Mouse (Mus musculus) intestine, postnatal 0 days (tissue): Measurements from ENCODE around the gene Srl. TPM values are rescaled to one million over a fixed set of nuclear protein-coding genes. Genes with fewer than 3 reads are reported as not detected.
"Not testable (repeated sequence)": the region's sequence is repeated elsewhere in the genome, so short reads cannot be mapped to it uniquely, and the experiment has no call there.

Experiments used
- ATAC-seq: fragments of 200-750 bp; cut with Nextera tagmentation; 2 replicates; pipeline ENCODE4 v1.8.0; 2017; ENCODE audit warnings: mild to moderate bottlenecking, moderate TSS enrichment, moderate library complexity
- H3K27ac ChIP-seq: fragments of 300-500 bp; sonication (generic); 2 replicates; pipeline ENCODE4 v1.5.1; 2014; ENCODE audit warnings: mild to moderate bottlenecking, low read depth, low read length, moderate library complexity
- H3K27me3 ChIP-seq: fragments of 300-500 bp; sonication (generic); replicated peaks from 2 replicates; pipeline ENCODE4 v1.6.1; 2014; ENCODE audit warnings: low read length, mixed read lengths; ENCODE audit not compliant: control insufficient read depth, insufficient read depth
- H3K36me3 ChIP-seq: fragments of 300-500 bp; sonication (generic); 2 replicates; pipeline ENCODE4 v1.6.1; 2014; ENCODE audit warnings: mild to moderate bottlenecking, moderate library complexity; ENCODE audit not compliant: control insufficient read depth, insufficient read depth
- H3K4me1 ChIP-seq: fragments of 300-500 bp; sonication (generic); replicated peaks from 2 replicates; pipeline ENCODE4 v1.6.1; 2014; ENCODE audit warnings: antibody characterized with exemption, low read length, mixed read lengths; ENCODE audit not compliant: control insufficient read depth, insufficient read depth
- H3K4me2 ChIP-seq: fragments of 300-500 bp; sonication (generic); replicated peaks from 2 replicates; pipeline ENCODE4 v1.6.1; 2014; ENCODE audit warnings: low read depth, mild to moderate bottlenecking, moderate library complexity
- H3K4me3 ChIP-seq: fragments of 300-500 bp; sonication (generic); 2 replicates; pipeline ENCODE4 v1.5.1; 2014; ENCODE audit warnings: low read depth, low read length
- H3K9ac ChIP-seq: fragments of 300-500 bp; sonication (generic); 2 replicates; pipeline ENCODE4 v1.6.1; 2014; ENCODE audit warnings: mild to moderate bottlenecking, low read depth, low read length
- H3K9me3 ChIP-seq: fragments of 300-500 bp; sonication (generic); 2 replicates; pipeline ENCODE4 v1.6.1; 2016; ENCODE audit warnings: mixed run types; ENCODE audit not compliant: control insufficient read depth
- CTCF ChIP-seq: sonication (generic); IDR thresholded peaks from 2 replicates; pipeline ENCODE4 v1.5.1; 2016; ENCODE audit warnings: low read depth, mild to moderate bottlenecking, control low read depth, antibody characterized with exemption, moderate library complexity
- WGBS: fragments of 180-500 bp; shearing (Covaris S2); extraction: QIAGEN DNeasy Blood & Tissue Kit; methylation state at CpG from one replicate; pipeline ENCODE4 v1.1.7; 2014; 5-methylcytosine and 5-hydroxymethylcytosine counted together
- polyA plus RNA-seq: library from polyadenylated mRNA; unstranded; fragments of >200 nt; fragmentation: Nextera tagmentation; extraction: Ambion mirVana; gene quantifications from 2 replicates; pipeline ENCODE4 v1.2.1, GENCODE M21; 2015

Srl gene
- polyA plus RNA-seq, 1 experiment from 2014 or later: 2.2 TPM

GRCm38 (mm10) chr16:4492777-4493563 is 48.6 kb downstream of the Srl start:
- no peak overlapping the region for H3K27ac ChIP-seq
- no peaks in the 10 kb centered on the region for H3K9me3 ChIP-seq
- no peaks in the 10 kb centered on the region; the same call in 1 of the 2 replicates for H3K36me3 ChIP-seq
- TF ChIP-seq CTCF: no peak
- no peak for ATAC-seq
- no peak overlapping the region for H3K4me3 ChIP-seq
- no peaks in the 10 kb centered on the region for H3K4me1 ChIP-seq
- no peak overlapping the region for H3K9ac ChIP-seq
- 0 out of 2 replicates have a peak, but pooled peaks cover 3% of the 10 kb centered on the region for H3K27me3 ChIP-seq
- whole genome bisulfite sequencing: 31% methylated on average over 2 of the region's 2 CpGs
- H3K4me2 ChIP-seq: no peak overlapping the region

- ATAC-seq: peak; percentile 67
- peak; percentile 98 for TF ChIP-seq CTCF
- Histone ChIP-seq H3K36me3 (peaks cover 4% of the 10 kb centered on the region), H3K4me1 (no peaks in the 10 kb centered on the region), H3K27me3 (no peaks in the 10 kb centered on the region), H3K4me2 (no peak overlapping the region), H3K4me3 (no peak overlapping the region), H3K9me3 (no peaks in the 10 kb centered on the region), H3K9ac (no peak overlapping the region), H3K27ac (no peak overlapping the region)
- WGBS: 72% methylated on average over 11 of the region's 11 CpGs
Measured at GRCm38 (mm10) chr16:4489114-4489624, 52.4 kb downstream of the Srl start.

GRCm38 (mm10) chr16:4480616-4481265 is 60.9 kb downstream of the Srl start:
- Histone ChIP-seq H3K4me1 (no peaks in the 10 kb centered on the region), H3K27me3 (no peaks in the 10 kb centered on the region)

GRCm38 (mm10) chr16:4477591-4478215 is 63.9 kb downstream of the Srl start:
- TF ChIP-seq CTCF: no peak
- H3K27ac ChIP-seq: no peak overlapping the region
- H3K27me3 ChIP-seq: no peaks in the 10 kb centered on the region
- ATAC-seq: no peak
- H3K4me2 ChIP-seq: no peak overlapping the region
- H3K9me3 ChIP-seq: no peaks in the 10 kb centered on the region
- no peak overlapping the region for H3K9ac ChIP-seq
- 47% methylated on average over 10 of the region's 10 CpGs for WGBS
- H3K36me3 ChIP-seq: 0 out of 2 replicates have a peak, but pooled peaks cover 3% of the 10 kb centered on the region
- H3K4me1 ChIP-seq: peaks cover 10% of the 10 kb centered on the region; the same call in 1 of the 2 replicates
- H3K4me3 ChIP-seq: no peak overlapping the region

More at GRCm38 (mm10) chr16:4480616-4481265, 60.9 kb downstream of the Srl start:
- Histone ChIP-seq H3K4me3 (no peak overlapping the region), H3K36me3 (peaks cover 7% of the 10 kb centered on the region; the same call in 1 of the 2 replicates), H3K4me2 (no peak overlapping the region), H3K9ac (no peak overlapping the region), H3K9me3 (no peaks in the 10 kb centered on the region), H3K27ac (no peak overlapping the region)
- 77% methylated on average over 5 of the region's 5 CpGs for WGBS
- no peak for ATAC-seq
- TF ChIP-seq CTCF: no peak

GRCm38 (mm10) chr16:4474882-4475803 is 66.5 kb downstream of the Srl start:
- Histone ChIP-seq H3K27me3 (no peaks in the 10 kb centered on the region), H3K4me2 (peak overlapping the region; percentile 79), H3K27ac (peak overlapping the region; percentile 94), H3K9me3 (no peaks in the 10 kb centered on the region), H3K4me3 (peak overlapping the region; percentile 54), H3K4me1 (peaks cover 13% of the 10 kb centered on the region; the same call in 1 of the 2 replicates), H3K36me3 (no peaks in the 10 kb centered on the region), H3K9ac (peak overlapping the region; percentile 73)
- peak; percentile 92 for ATAC-seq
- peak; percentile 100 for TF ChIP-seq CTCF
- WGBS: 16% methylated on average over 42 of the region's 42 CpGs

- not testable (repeated sequence) for ATAC-seq, H3K9me3 ChIP-seq, H3K27me3 ChIP-seq, H3K36me3 ChIP-seq
- Histone ChIP-seq H3K9ac (peak overlapping the region; percentile 73), H3K4me3 (peak overlapping the region; percentile 54), H3K4me2 (peak overlapping the region; percentile 79), H3K27ac (peak overlapping the region; percentile 94), H3K4me1 (peaks cover 15% of the 10 kb centered on the region; the same call in 1 of the 2 replicates)
- WGBS: 60% methylated on average over 10 of the region's 10 CpGs
Measured at GRCm38 (mm10) chr16:4474040-4474881, 67.4 kb downstream of the Srl start.
